Mouse (Mus musculus): Measurements from ENCODE around the gene Telo2. TPM values are rescaled to one million over a fixed set of nuclear protein-coding genes. Genes with fewer than 3 reads are reported as not detected.

Telo2 gene
- polyA plus RNA-seq, 1 experiment from 2014 or later = 27.3 TPM

GRCm38 (mm10) chr17:25077771-25078372 is 37.9 kb downstream of the Telo2 start:
- Histone ChIP-seq H3K4me1 (ENCODE audit: control insufficient read depth, insufficient read depth, low read length) (no peaks in the 10 kb centered on the region), H3K27me3 (replicated peaks; ENCODE audit: control insufficient read depth, insufficient read depth, low read length) (no peaks in the 10 kb centered on the region), H3K9me3 (replicated peaks; ENCODE audit: control insufficient read depth, low read length) (no peaks in the 10 kb centered on the region), H3K36me3 (ENCODE audit: control insufficient read depth, insufficient read depth, low read length) (no peaks in the 10 kb centered on the region), H3K4me2 (ENCODE audit: low read length) (no peak overlapping the region; the same call in 1 of the 2 replicates), H3K4me3 (ENCODE audit: low read depth, low read length) (no peak overlapping the region), H3K9ac (ENCODE audit: low read length) (peak overlapping the region; percentile 45), H3K27ac (ENCODE audit: low read depth, low read length) (peak overlapping the region; percentile 52; the same call in 1 of the 2 replicates)
- DNase-seq (ENCODE audit: low spot score) = peak; percentile 60
- peak; percentile 57; the same call in 1 of the 2 replicates for ATAC-seq
- 60% methylated on average over 13 of the region's 13 CpGs for WGBS

- Histone ChIP-seq H3K27me3 (replicated peaks; ENCODE audit: control insufficient read depth, insufficient read depth, low read length) (no peaks in the 10 kb centered on the region), H3K27ac (ENCODE audit: low read depth, low read length) (no peak overlapping the region), H3K36me3 (ENCODE audit: control insufficient read depth, insufficient read depth, low read length) (no peaks in the 10 kb centered on the region), H3K9me3 (replicated peaks; ENCODE audit: control insufficient read depth, low read length) (no peaks in the 10 kb centered on the region), H3K9ac (ENCODE audit: low read length) (no peak overlapping the region), H3K4me1 (ENCODE audit: control insufficient read depth, insufficient read depth, low read length) (no peaks in the 10 kb centered on the region), H3K4me3 (ENCODE audit: low read depth, low read length) (no peak overlapping the region), H3K4me2 (ENCODE audit: low read length) (no peak overlapping the region)
- DNase-seq (ENCODE audit: low spot score) (no peak), ATAC-seq (no peak)
- WGBS = 82% methylated on average over 4 of the region's 4 CpGs
Measured at GRCm38 (mm10) chr17:25076906-25077305, 38.9 kb downstream of the Telo2 start.

- no peak for DNase-seq (ENCODE audit: low spot score)
- 73% methylated on average over 2 of the region's 2 CpGs for whole genome bisulfite sequencing
- Histone ChIP-seq H3K27me3 (replicated peaks; ENCODE audit: control insufficient read depth, insufficient read depth, low read length) (no peaks in the 10 kb centered on the region), H3K4me3 (ENCODE audit: low read depth, low read length) (no peak overlapping the region), H3K27ac (ENCODE audit: low read depth, low read length) (no peak overlapping the region), H3K9me3 (replicated peaks; ENCODE audit: control insufficient read depth, low read length) (no peaks in the 10 kb centered on the region), H3K36me3 (ENCODE audit: control insufficient read depth, insufficient read depth, low read length) (peaks cover 21% of the 10 kb centered on the region), H3K4me2 (ENCODE audit: low read length) (no peak overlapping the region), H3K4me1 (ENCODE audit: control insufficient read depth, insufficient read depth, low read length) (no peaks in the 10 kb centered on the region), H3K9ac (ENCODE audit: low read length) (no peak overlapping the region)
- ATAC-seq = no peak
Measured at GRCm38 (mm10) chr17:25068690-25069089, 47.1 kb downstream of the Telo2 start.

GRCm38 (mm10) chr17:25067442-25067851 is 48.3 kb downstream of the Telo2 start:
- H3K4me2 ChIP-seq (ENCODE audit: low read length) = no peak overlapping the region
- no peak for DNase-seq (ENCODE audit: low spot score)
- H3K9ac ChIP-seq (ENCODE audit: low read length) = no peak overlapping the region
- no peaks in the 10 kb centered on the region for H3K27me3 ChIP-seq (replicated peaks; ENCODE audit: control insufficient read depth, insufficient read depth, low read length)
- no peak for ATAC-seq
- H3K4me1 ChIP-seq (ENCODE audit: control insufficient read depth, insufficient read depth, low read length) = no peaks in the 10 kb centered on the region
- no peak overlapping the region for H3K4me3 ChIP-seq (ENCODE audit: low read depth, low read length)
- no peaks in the 10 kb centered on the region for H3K9me3 ChIP-seq (replicated peaks; ENCODE audit: control insufficient read depth, low read length)
- WGBS = 82% methylated on average over 8 of the region's 8 CpGs
- H3K36me3 ChIP-seq (ENCODE audit: control insufficient read depth, insufficient read depth, low read length) = peaks cover 21% of the 10 kb centered on the region
- H3K27ac ChIP-seq (ENCODE audit: low read depth, low read length) = no peak overlapping the region

GRCm38 (mm10) chr17:25066595-25066994 is 49.2 kb downstream of the Telo2 start:
- H3K4me2 ChIP-seq (ENCODE audit: low read length) = no peak overlapping the region
- DNase-seq (ENCODE audit: low spot score) = no peak
- no peak overlapping the region for H3K4me3 ChIP-seq (ENCODE audit: low read depth, low read length)
- H3K9me3 ChIP-seq (replicated peaks; ENCODE audit: control insufficient read depth, low read length) = no peaks in the 10 kb centered on the region
- no peaks in the 10 kb centered on the region for H3K4me1 ChIP-seq (ENCODE audit: control insufficient read depth, insufficient read depth, low read length)
- H3K36me3 ChIP-seq (ENCODE audit: control insufficient read depth, insufficient read depth, low read length) = peaks cover 24% of the 10 kb centered on the region
- H3K27me3 ChIP-seq (replicated peaks; ENCODE audit: control insufficient read depth, insufficient read depth, low read length) = no peaks in the 10 kb centered on the region
- no peak overlapping the region for H3K27ac ChIP-seq (ENCODE audit: low read depth, low read length)
- ATAC-seq = no peak
- 91% methylated on average over 7 of the region's 7 CpGs for WGBS
- no peak overlapping the region for H3K9ac ChIP-seq (ENCODE audit: low read length)

GRCm38 (mm10) chr17:25065189-25065588 is 50.6 kb downstream of the Telo2 start:
- H3K9ac ChIP-seq (ENCODE audit: low read length) = no peak overlapping the region
- no peaks in the 10 kb centered on the region for H3K9me3 ChIP-seq (replicated peaks; ENCODE audit: control insufficient read depth, low read length)
- no peaks in the 10 kb centered on the region for H3K27me3 ChIP-seq (replicated peaks; ENCODE audit: control insufficient read depth, insufficient read depth, low read length)
- H3K4me3 ChIP-seq (ENCODE audit: low read depth, low read length) = no peak overlapping the region
- ATAC-seq (no peak), DNase-seq (ENCODE audit: low spot score) (no peak)
- H3K27ac ChIP-seq (ENCODE audit: low read depth, low read length) = no peak overlapping the region
- no peak overlapping the region for H3K4me2 ChIP-seq (ENCODE audit: low read length)
- H3K36me3 ChIP-seq (ENCODE audit: control insufficient read depth, insufficient read depth, low read length) = peaks cover 26% of the 10 kb centered on the region
- no peaks in the 10 kb centered on the region for H3K4me1 ChIP-seq (ENCODE audit: control insufficient read depth, insufficient read depth, low read length)
- WGBS = 94% methylated on average over 3 of the region's 3 CpGs

- H3K27ac ChIP-seq (ENCODE audit: low read depth, low read length) = no peak overlapping the region
- no peaks in the 10 kb centered on the region for H3K27me3 ChIP-seq (replicated peaks; ENCODE audit: control insufficient read depth, insufficient read depth, low read length)
- H3K4me2 ChIP-seq (ENCODE audit: low read length) = no peak overlapping the region
- no peak overlapping the region for H3K9ac ChIP-seq (ENCODE audit: low read length)
- H3K4me3 ChIP-seq (ENCODE audit: low read depth, low read length) = no peak overlapping the region
- no peaks in the 10 kb centered on the region for H3K4me1 ChIP-seq (ENCODE audit: control insufficient read depth, insufficient read depth, low read length)
- H3K9me3 ChIP-seq (replicated peaks; ENCODE audit: control insufficient read depth, low read length) = no peaks in the 10 kb centered on the region
- ATAC-seq = no peak
- WGBS = 78% methylated on average over 9 of the region's 9 CpGs
- no peak for DNase-seq (ENCODE audit: low spot score)
- H3K36me3 ChIP-seq (ENCODE audit: control insufficient read depth, insufficient read depth, low read length) = peaks cover 28% of the 10 kb centered on the region; the same call in 1 of the 2 replicates
Measured at GRCm38 (mm10) chr17:25064351-25064750, 51.4 kb downstream of the Telo2 start.

GRCm38 (mm10) chr17:25063872-25064271 is 51.9 kb downstream of the Telo2 start:
- H3K27ac ChIP-seq (ENCODE audit: low read depth, low read length) = no peak overlapping the region
- 84% methylated on average over 12 of the region's 12 CpGs for WGBS

GRCm38 (mm10) chr17:25063261-25063660 is 52.5 kb downstream of the Telo2 start:
- DNase-seq (ENCODE audit: low spot score) (no peak), ATAC-seq (no peak)
- H3K4me1 ChIP-seq (ENCODE audit: control insufficient read depth, insufficient read depth, low read length) = no peaks in the 10 kb centered on the region
- no peak overlapping the region for H3K4me3 ChIP-seq (ENCODE audit: low read depth, low read length)
- H3K36me3 ChIP-seq (ENCODE audit: control insufficient read depth, insufficient read depth, low read length) = peaks cover 33% of the 10 kb centered on the region
- no peak overlapping the region for H3K9ac ChIP-seq (ENCODE audit: low read length)
- H3K4me2 ChIP-seq (ENCODE audit: low read length) = no peak overlapping the region
- WGBS = 72% methylated on average over 4 of the region's 4 CpGs
- H3K27me3 ChIP-seq (replicated peaks; ENCODE audit: control insufficient read depth, insufficient read depth, low read length) = no peaks in the 10 kb centered on the region
- no peak overlapping the region for H3K27ac ChIP-seq (ENCODE audit: low read depth, low read length)
- no peaks in the 10 kb centered on the region for H3K9me3 ChIP-seq (replicated peaks; ENCODE audit: control insufficient read depth, low read length)

More at GRCm38 (mm10) chr17:25063872-25064271, 51.9 kb downstream of the Telo2 start:
- H3K36me3 ChIP-seq (ENCODE audit: control insufficient read depth, insufficient read depth, low read length) = peaks cover 28% of the 10 kb centered on the region
- DNase-seq (ENCODE audit: low spot score) (no peak), ATAC-seq (no peak)
- no peak overlapping the region for H3K4me3 ChIP-seq (ENCODE audit: low read depth, low read length)
- H3K9me3 ChIP-seq (replicated peaks; ENCODE audit: control insufficient read depth, low read length) = no peaks in the 10 kb centered on the region
- no peak overlapping the region for H3K9ac ChIP-seq (ENCODE audit: low read length)
- no peak overlapping the region for H3K4me2 ChIP-seq (ENCODE audit: low read length)
- no peaks in the 10 kb centered on the region for H3K4me1 ChIP-seq (ENCODE audit: control insufficient read depth, insufficient read depth, low read length)
- no peaks in the 10 kb centered on the region for H3K27me3 ChIP-seq (replicated peaks; ENCODE audit: control insufficient read depth, insufficient read depth, low read length)
